Mouse (Mus musculus) brain, embryonic 14.5 days (tissue): ENCODE results near the gene Gemin2. TPM values are rescaled to one million over a fixed set of nuclear protein-coding genes. Genes with fewer than 3 reads are reported as not detected.

ENCODE experiments used
- DNase-seq: peaks from one replicate; pipeline ENCODE4 v3.0.0-alpha.2; 2011; ENCODE audit warnings: low read depth
- CTCF ChIP-seq: fragments of 200-500 bp; IDR thresholded peaks from 2 replicates; pipeline ENCODE4 v1.5.1; 2012; ENCODE audit warnings: inconsistent platforms, mild to moderate bottlenecking, moderate library complexity, borderline replicate concordance; ENCODE audit not compliant: insufficient read depth, insufficient read length; ENCODE audit errors: extremely low read depth
- POLR2A ChIP-seq: fragments of 200-500 bp; IDR thresholded peaks from 2 replicates; pipeline ENCODE4 v1.6.1; 2012; ENCODE audit warnings: mild to moderate bottlenecking, inconsistent platforms, borderline replicate concordance; ENCODE audit not compliant: poor library complexity, insufficient read depth, insufficient read length, severe bottlenecking; ENCODE audit errors: extremely low read depth
- polyA plus RNA-seq: library from polyadenylated mRNA; depleted of rRNA; stranded (reverse); fragments of >200 nt; gene quantifications from 2 replicates; pipeline ENCODE4 v1.2.3, GENCODE M21; 2012; rRNA removed

The Gemin2 gene
- polyA plus RNA-seq, 1 experiment, result 9.3 TPM

GRCm38 (mm10) chr12:59065776-59066175 lies 52.6 kb downstream of the Gemin2 start:
- TF ChIP-seq POLR2A (no peak), CTCF (no peak)
- DNase-seq, result no peak

GRCm38 (mm10) chr12:59066448-59067077 lies 53.4 kb downstream of the Gemin2 start, which contains the start of gene Pnn:
Gene Pnn, plus strand, starts transcription at chr12:59066884.
- TF ChIP-seq POLR2A, result peak; percentile 81
- TF ChIP-seq CTCF, result peak; percentile 27; the same call in 1 of the 2 replicates
- peak; percentile 99 for DNase-seq

GRCm38 (mm10) chr12:59067095-59067494 lies 53.9 kb downstream of the Gemin2 start:
- TF ChIP-seq POLR2A, result no peak
- TF ChIP-seq CTCF, result no peak
- no peak for DNase-seq

GRCm38 (mm10) chr12:59068791-59069190 lies 55.6 kb downstream of the Gemin2 start:
- DNase-seq, result no peak
- no peak for TF ChIP-seq POLR2A
- no peak for TF ChIP-seq CTCF

GRCm38 (mm10) chr12:59072286-59072685 lies 59.1 kb downstream of the Gemin2 start:
- TF ChIP-seq POLR2A, result no peak
- no peak for TF ChIP-seq CTCF
- no peak for DNase-seq

GRCm38 (mm10) chr12:59074052-59074451 lies 60.9 kb downstream of the Gemin2 start:
- no peak for TF ChIP-seq CTCF
- TF ChIP-seq POLR2A, result no peak
- peak; percentile 15 for DNase-seq

- TF ChIP-seq POLR2A (no peak), CTCF (no peak)
- DNase-seq, result no peak
These were observed 63.8 kb downstream of the Gemin2 start for GRCm38 (mm10) chr12:59076996-59077395.

- TF ChIP-seq CTCF (no peak), POLR2A (no peak)
These were observed 64.7 kb downstream of the Gemin2 start for GRCm38 (mm10) chr12:59077883-59078282.

More at GRCm38 (mm10) chr12:59077883-59078282, 64.7 kb downstream of the Gemin2 start:
- no peak for DNase-seq

Other genes starting within 250 kb of the Gemin2 start
- 54.5 and 67.7 TPM in 2 replicates for gene Sec23a, start 1.4 kb upstream of the Gemin2 start, polyA plus RNA-seq
- 114 and 134 TPM in 2 replicates for gene Trappc6b, start 48.1 kb downstream of the Gemin2 start, polyA plus RNA-seq
- gene Pnn, start 53.5 kb downstream of the Gemin2 start, polyA plus RNA-seq, result 58.3 and 89.4 TPM in 2 replicates
- gene Mia2, start 82.4 kb downstream of the Gemin2 start, polyA plus RNA-seq, result 37.8 and 37.9 TPM in 2 replicates
- gene Fbxo33, start 206.3 kb downstream of the Gemin2 start, polyA plus RNA-seq, result 15.2 and 15.3 TPM in 2 replicates